Mouse (Mus musculus) fat pad, adult 2 months (tissue): ENCODE data around the gene Cish.

ENCODE experiments used
- DNase-seq: peaks from one replicate; pipeline ENCODE4 v3.0.0-alpha.2; 2011; ENCODE audit warnings: low read depth, low spot score; ENCODE audit errors: extremely low read depth

The Cish gene

GRCm38 (mm10) chr9:107277603-107278002 lies 18.2 kb upstream of the Cish start:
- DNase-seq, result no peak

GRCm38 (mm10) chr9:107278126-107278525 lies 17.7 kb upstream of the Cish start:
- no peak for DNase-seq

- no peak for DNase-seq
Measured at GRCm38 (mm10) chr9:107278527-107279377, 17.1 kb upstream of the Cish start.

GRCm38 (mm10) chr9:107279378-107280321 lies 16.2 kb upstream of the Cish start:
- DNase-seq, result no peak

- DNase-seq, result no peak
Measured at GRCm38 (mm10) chr9:107280322-107281027, 15.4 kb upstream of the Cish start.

- no peak for DNase-seq
Measured at GRCm38 (mm10) chr9:107281241-107281987, 14.4 kb upstream of the Cish start.

- no peak for DNase-seq
Measured at GRCm38 (mm10) chr9:107282951-107283350, 12.9 kb upstream of the Cish start.

- DNase-seq, result no peak
Measured at GRCm38 (mm10) chr9:107285009-107285408, 10.8 kb upstream of the Cish start.

GRCm38 (mm10) chr9:107287294-107287693 lies 8.5 kb upstream of the Cish start:
- no peak for DNase-seq

GRCm38 (mm10) chr9:107288105-107288650 lies 7.6 kb upstream of the Cish start:
- DNase-seq, result no peak

- no peak for DNase-seq
Measured at GRCm38 (mm10) chr9:107288711-107289110, 7.1 kb upstream of the Cish start.

- DNase-seq, result peak; percentile 76
Measured at GRCm38 (mm10) chr9:107289211-107290076, 6.4 kb upstream of the Cish start, which contains the start of gene Mapkapk3. TSS of gene Mapkapk3 (minus strand) at chr9:107289877.

GRCm38 (mm10) chr9:107290897-107291296 lies 4.9 kb upstream of the Cish start:
- DNase-seq, result no peak

- no peak for DNase-seq
Measured at GRCm38 (mm10) chr9:107294249-107294648, 1.6 kb upstream of the Cish start.

GRCm38 (mm10) chr9:107295616-107296015 lies 210 bp upstream of the Cish start:
- no peak for DNase-seq

- DNase-seq, result no peak
Measured at GRCm38 (mm10) chr9:107296041-107296440, 215 bp downstream of the Cish start.

GRCm38 (mm10) chr9:107296501-107296965 lies 707 bp downstream of the Cish start:
- peak; percentile 95 for DNase-seq

GRCm38 (mm10) chr9:107297059-107297458 lies 1.2 kb downstream of the Cish start:
- DNase-seq, result no peak

GRCm38 (mm10) chr9:107297658-107298057 lies 1.8 kb downstream of the Cish start:
- no peak for DNase-seq
